ENCODE assay signal across 19 mouse cellular contexts in the genomic region with DNA sequence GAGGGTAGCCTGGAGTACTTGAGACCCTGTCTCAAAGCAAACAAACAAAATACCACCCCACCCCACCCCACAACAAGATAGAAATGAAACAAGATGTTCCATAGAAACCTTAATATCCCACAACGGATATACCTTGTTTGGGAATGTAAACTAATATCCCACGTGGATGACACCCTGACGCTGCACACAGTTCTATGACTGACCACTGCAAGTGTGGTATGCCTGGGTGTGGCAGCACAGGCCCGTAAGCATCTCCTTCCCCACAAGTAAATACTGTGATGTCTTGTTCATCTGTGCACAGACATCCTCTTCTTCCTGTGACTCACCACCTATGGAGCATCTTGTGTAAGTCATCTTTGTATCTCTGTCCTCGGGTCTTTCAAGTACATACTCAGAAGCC.
DNase-seq lines count a peak whose midpoint lies in the region; ATAC-seq and TF ChIP-seq lines count a peak whose summit lies in the region.
"Had no signal": no experiment of that assay in that cellular context is flagged by ENCODE, and none has a peak within 500 bp of the region (broad histone marks: within the 10 kb centered on the region; RNA-seq: fewer than 3 reads in every experiment).

No protein-coding gene starts in this region.

- no peaks in the 10 kb centered on the region for H3K79me2 ChIP-seq in heart, adult 2 months (replicated peaks; ENCODE audit: control insufficient read depth, insufficient read depth, low read length)

- no peak overlapping the region for H3K4me3 ChIP-seq in heart, adult 2 months
- no peak overlapping the region for H3K4me3 ChIP-seq in lung, embryonic 15.5 days
- no peak overlapping the region for H3K4me3 ChIP-seq in lung, adult 2 months (replicated peaks; ENCODE audit: extremely low read depth, low read depth, low read length)
- H3K4me3 ChIP-seq in brown adipose tissue, adult 24 weeks (ENCODE audit: insufficient read depth, low read depth, low read length) = no peak overlapping the region
- no peak overlapping the region for H3K4me3 ChIP-seq in limb, embryonic 14.5 days (replicated peaks; ENCODE audit: low read length)
- H3K4me3 ChIP-seq: forebrain, embryonic 10.5 days; hindbrain, embryonic 12.5 days; limb, embryonic 13.5 days had no signal

- peaks cover 24% of the 10 kb centered on the region for H3K4me1 ChIP-seq in heart, adult 2 months (ENCODE audit: control insufficient read depth, insufficient read depth, low read length)
- H3K4me1 ChIP-seq in lung, embryonic 15.5 days = peaks cover 43% of the 10 kb centered on the region
- H3K4me1 ChIP-seq in lung, adult 2 months (ENCODE audit: control insufficient read depth, insufficient read depth, low read length) = peaks cover 24% of the 10 kb centered on the region
- peaks cover 41% of the 10 kb centered on the region for H3K4me1 ChIP-seq in brown adipose tissue, adult 24 weeks (ENCODE audit: control insufficient read depth, insufficient read depth, insufficient read length, low read length)
- H3K4me1 ChIP-seq in limb, embryonic 14.5 days (ENCODE audit: control insufficient read depth, insufficient read depth, low read length) = peaks cover 29% of the 10 kb centered on the region

- no peak for ATAC-seq in lung, embryonic 15.5 days (ENCODE audit: borderline replicate concordance, extremely low read depth, low FRiP score, low TSS enrichment)
- ATAC-seq in limb, embryonic 14.5 days (ENCODE audit: low FRiP score, low read depth) = no peak
- ATAC-seq in cerebellum, adult (ENCODE audit: insufficient number of reproducible peaks, low FRiP score, low TSS enrichment) = no peak
- no peak for ATAC-seq in erythroblast, adult 5-6 weeks (replicated peaks; ENCODE audit: low FRiP score, poor library complexity, severe bottlenecking)
- ATAC-seq: inflammation-experienced regulatory T-cells, adult 6 months had no signal

- H3K27me3 ChIP-seq in heart, adult 2 months (ENCODE audit: control insufficient read depth, insufficient read depth, low read length) = no peaks in the 10 kb centered on the region
- H3K27me3 ChIP-seq in lung, embryonic 15.5 days = no peaks in the 10 kb centered on the region
- no peaks in the 10 kb centered on the region for H3K27me3 ChIP-seq in limb, embryonic 14.5 days (ENCODE audit: control insufficient read depth, insufficient read depth, low read length)
- H3K27me3 ChIP-seq: hindbrain, embryonic 12.5 days; limb, embryonic 13.5 days had no signal

- no peak for TF ChIP-seq CTCF in heart, adult 2 months (IDR thresholded peaks at IDR 0.05)
- TF ChIP-seq CTCF in lung, adult 2 months (IDR thresholded peaks at IDR 0.05; ENCODE audit: insufficient read depth, low read length) = no peak

- H3K9me3 ChIP-seq in lung, embryonic 15.5 days = no peaks in the 10 kb centered on the region
- H3K9me3 ChIP-seq in limb, embryonic 14.5 days (ENCODE audit: control insufficient read depth, low read length) = no peaks in the 10 kb centered on the region
- H3K9me3 ChIP-seq: forebrain, embryonic 10.5 days; hindbrain, embryonic 12.5 days; limb, embryonic 13.5 days had no signal

- no peak overlapping the region for H3K4me2 ChIP-seq in lung, embryonic 15.5 days
- no peak overlapping the region for H3K4me2 ChIP-seq in limb, embryonic 14.5 days (replicated peaks; ENCODE audit: low read depth, low read length, severe bottlenecking)
- H3K4me2 ChIP-seq: hindbrain, embryonic 12.5 days; limb, embryonic 13.5 days; midbrain, embryonic 11.5 days had no signal

- DNase-seq in heart, adult 2 months = no peak
- DNase-seq in heart, postnatal 4 days = no peak
- no peak for DNase-seq in lung, adult 2 months
- DNase-seq in limb, embryonic 14.5 days (ENCODE audit: low spot score) = no peak
- DNase-seq: cerebellum, adult 9-10 months; forebrain, postnatal 0 days; gastrocnemius, postnatal 10 days; right cerebral cortex, postnatal 4 days; thymus, postnatal 14 days had no signal

- H3K36me3 ChIP-seq in heart, adult 2 months (ENCODE audit: control insufficient read depth, insufficient read depth, low read length) = peaks cover 14% of the 10 kb centered on the region
- H3K36me3 ChIP-seq in lung, embryonic 15.5 days = no peaks in the 10 kb centered on the region
- no peaks in the 10 kb centered on the region for H3K36me3 ChIP-seq in limb, embryonic 14.5 days (ENCODE audit: control insufficient read depth, insufficient read depth, low read length)
- H3K36me3 ChIP-seq: forebrain, embryonic 10.5 days; hindbrain, embryonic 12.5 days; limb, embryonic 13.5 days had no signal

- no peak for TF ChIP-seq EP300 in heart, adult 2 months (IDR thresholded peaks at IDR 0.05; ENCODE audit: insufficient read depth, low read depth, low read length)

- 59% methylated on average over 5 of the region's 5 CpGs for WGBS in heart, adult 2 months
- WGBS in lung, embryonic 15.5 days = 69% methylated on average over 5 of the region's 5 CpGs
- WGBS in lung, adult 2 months = 49% methylated on average over 5 of the region's 5 CpGs
- 78% methylated on average over 5 of the region's 5 CpGs for WGBS in limb, embryonic 14.5 days

- no peak overlapping the region for H3K9ac ChIP-seq in heart, adult 2 months (ENCODE audit: low read depth, low read length)
- no peak overlapping the region for H3K9ac ChIP-seq in lung, embryonic 15.5 days
- H3K9ac ChIP-seq in limb, embryonic 14.5 days (ENCODE audit: low read depth, low read length, severe bottlenecking) = no peak overlapping the region
- H3K9ac ChIP-seq: forebrain, postnatal 0 days; hindbrain, embryonic 12.5 days; limb, embryonic 13.5 days had no signal

- intact Hi-C loops in heart, adult 2 months (cut with DNase I) = loop anchor here (2.0 kb wide), 2 partner anchors 16 to 30 kb away; no protein-coding TSS in a partner anchor

- peak overlapping the region; percentile 3; the same call in 1 of the 2 replicates for H3K27ac ChIP-seq in heart, adult 2 months
- H3K27ac ChIP-seq in lung, embryonic 15.5 days = 0 out of 2 replicates have a peak overlapping the region, but pooled peaks have one; percentile 29
- peak overlapping the region; percentile 64 for H3K27ac ChIP-seq in brown adipose tissue, adult 24 weeks (replicated peaks; ENCODE audit: low read depth, low read length)
- H3K27ac ChIP-seq in limb, embryonic 14.5 days (replicated peaks; ENCODE audit: low read depth, low read length) = peak overlapping the region; percentile 62; the same call in 1 of the 2 replicates
- H3K27ac ChIP-seq: forebrain, embryonic 10.5 days; hindbrain, embryonic 12.5 days; macrophage had no signal

- no peak for TF ChIP-seq POLR2A in heart, adult 2 months (IDR thresholded peaks at IDR 0.05; ENCODE audit: insufficient read depth, low read depth, low read length)
- TF ChIP-seq POLR2A in lung, adult 2 months (IDR thresholded peaks at IDR 0.05; ENCODE audit: borderline replicate concordance, extremely low read depth, low read depth, low read length) = no peak
- TF ChIP-seq POLR2A in limb, embryonic 14.5 days (IDR thresholded peaks at IDR 0.05; ENCODE audit: borderline replicate concordance, extremely low read depth, insufficient read depth, insufficient read length) = no peak

Comparison
In these comparisons a context has a peak if more than half of its experiments do, and no peak if none do; other contexts are left out.
1. H3K27ac ChIP-seq: peak in every context shown above with its lines; median percentile 64 in brown adipose tissue, adult 24 weeks; 62 in limb, embryonic 14.5 days; 29 in lung, embryonic 15.5 days; 3 in heart, adult 2 months.